Mouse (Mus musculus) small intestine, adult 2 months (tissue): ENCODE measurements at regions not wholly inside any gene's neighbourhood (a gene's known extent, or its start where the extent isn't known, plus 50 kb on each side); places are given as distances from the start of the nearest gene placed in this dataset.

Source experiments
- H3K27ac ChIP-seq: fragments of 200-500 bp; 2 replicates; pipeline ENCODE4 v1.5.1; 2012; ENCODE audit warnings: low read depth, low read length, control low read depth, inconsistent platforms; ENCODE audit not compliant: insufficient read depth
- H3K27me3 ChIP-seq: fragments of 200-500 bp; 2 replicates; pipeline ENCODE4 v1.6.1; 2012; ENCODE audit warnings: mild to moderate bottlenecking, moderate library complexity, low read length, inconsistent platforms; ENCODE audit not compliant: control insufficient read depth, insufficient read depth
- H3K36me3 ChIP-seq: fragments of 200-500 bp; 2 replicates; pipeline ENCODE4 v1.6.1; 2012; ENCODE audit warnings: mild to moderate bottlenecking, low read length, control low read depth, inconsistent platforms; ENCODE audit not compliant: control insufficient read depth, insufficient read depth
- H3K4me1 ChIP-seq: fragments of 200-500 bp; 2 replicates; pipeline ENCODE4 v1.6.1; 2012; ENCODE audit warnings: low read length, inconsistent platforms, mixed read lengths; ENCODE audit not compliant: control insufficient read depth, insufficient read depth, insufficient read length
- H3K4me3 ChIP-seq: fragments of 200-500 bp; 2 replicates; pipeline ENCODE4 v1.5.1; 2012; ENCODE audit warnings: low read depth, mild to moderate bottlenecking, control low read depth, inconsistent platforms, low read length, moderate library complexity
- CTCF ChIP-seq: fragments of 200-500 bp; IDR thresholded peaks from 2 replicates; pipeline ENCODE4 v1.5.1; 2012; ENCODE audit warnings: low read depth, mild to moderate bottlenecking, control low read depth, inconsistent platforms, low read length, moderate library complexity, mixed read lengths; ENCODE audit not compliant: insufficient replicate concordance, insufficient read length; ENCODE audit errors: extremely low read depth
- POLR2A ChIP-seq: fragments of 200-500 bp; IDR thresholded peaks from 2 replicates; pipeline ENCODE4 v1.6.1; 2012; ENCODE audit warnings: low read depth, mild to moderate bottlenecking, control low read depth, inconsistent platforms, low read length, moderate library complexity
- WGBS: fragments of 180-500 bp; shearing (Covaris S2); methylation state at CpG from one replicate; pipeline ENCODE4 v1.1.7; 2018; 5-methylcytosine and 5-hydroxymethylcytosine counted together

DNA sequence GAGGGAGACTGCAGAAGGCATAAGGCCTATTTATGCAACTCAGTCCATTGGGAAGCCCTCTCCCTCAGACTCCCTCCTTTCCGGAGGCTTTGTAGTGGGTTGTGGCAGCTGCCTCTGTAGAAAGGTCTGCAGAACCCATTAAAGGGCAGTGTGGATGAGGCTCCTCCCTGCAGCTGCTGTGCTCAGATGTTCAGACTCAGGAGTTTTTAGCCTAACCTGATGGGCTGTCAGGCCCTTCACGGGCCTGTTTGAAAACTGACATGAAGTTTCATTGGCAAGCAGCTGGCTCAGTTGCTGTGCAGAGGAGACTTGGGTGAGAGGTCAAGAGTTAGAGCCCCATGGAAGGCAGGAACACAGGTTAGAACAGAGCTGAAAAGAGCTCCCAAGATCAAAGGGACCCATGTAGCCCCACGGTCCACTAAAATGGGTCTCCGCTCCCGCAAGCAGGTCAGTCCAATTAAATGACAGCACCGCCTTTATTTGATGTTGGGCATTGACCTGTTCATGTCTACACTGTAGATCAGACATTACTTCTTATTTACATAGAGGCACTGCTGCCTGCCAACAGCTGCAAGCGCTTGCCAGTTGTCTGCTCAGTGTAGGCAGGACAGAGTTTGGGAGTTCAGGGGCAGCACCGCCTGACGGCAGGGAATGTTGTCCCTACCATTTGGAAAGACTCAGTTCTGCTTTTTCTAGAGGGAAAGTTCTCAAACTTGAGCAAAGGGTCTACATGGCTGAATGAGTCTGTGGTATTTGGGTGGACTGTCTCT is 53.8 kb upstream of the Usp46 start:
- no peak overlapping the region for H3K4me3 ChIP-seq
- TF ChIP-seq CTCF: no peak
- TF ChIP-seq POLR2A: no peak
- peaks cover 4% of the 10 kb centered on the region; the same call in 1 of the 2 replicates for H3K4me1 ChIP-seq
- H3K27me3 ChIP-seq: no peaks in the 10 kb centered on the region
- no peaks in the 10 kb centered on the region for H3K36me3 ChIP-seq
- no peak overlapping the region for H3K27ac ChIP-seq
- WGBS: 40% methylated on average over 9 of the region's 9 CpGs

DNA sequence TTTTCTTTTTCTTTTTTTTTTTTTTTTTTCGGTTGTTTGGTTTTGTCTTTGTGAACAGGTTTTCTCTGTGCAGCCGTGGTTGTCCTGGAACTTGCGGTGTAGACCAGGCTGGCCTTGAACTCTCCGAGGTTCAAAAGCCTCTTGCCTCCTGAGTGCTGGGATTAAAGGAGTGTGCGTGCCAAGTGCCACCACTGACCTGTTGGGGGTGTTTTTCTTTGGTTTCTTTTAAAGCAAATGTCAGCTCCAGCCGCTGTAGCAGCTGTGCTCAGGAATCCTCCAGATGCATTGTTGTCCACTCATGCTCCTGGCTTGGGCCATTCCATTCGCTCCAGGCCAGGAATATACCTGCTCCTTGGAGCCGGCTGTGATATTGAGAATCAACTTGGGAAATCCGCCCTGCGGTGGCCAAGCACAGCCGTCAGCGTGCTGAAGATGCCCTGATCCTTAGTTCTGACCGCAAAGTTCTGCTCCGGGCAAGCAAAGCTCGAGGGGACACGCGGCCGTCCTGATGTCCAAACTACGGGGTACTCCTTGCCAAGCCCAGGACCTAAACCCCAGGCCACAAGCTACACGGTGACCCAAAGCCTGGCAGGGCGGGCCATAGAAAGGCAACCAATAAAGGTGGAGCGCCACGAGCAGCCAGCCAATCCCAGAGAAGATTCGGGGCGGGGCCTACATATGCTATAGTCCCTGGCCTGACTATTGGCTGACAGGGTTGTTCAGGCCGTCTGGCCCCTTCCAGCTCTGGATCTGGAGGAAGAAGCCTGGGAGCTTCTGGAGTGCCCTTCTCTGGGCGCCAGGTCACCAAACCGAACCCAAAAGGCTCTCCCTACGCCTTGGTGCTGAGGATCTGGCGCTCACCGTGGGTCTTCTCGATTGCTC is 58.0 kb upstream of the Usp46 start:
- TF ChIP-seq POLR2A (no peak), CTCF (no peak)
- Histone ChIP-seq H3K4me1 (0 out of 2 replicates have a peak, but pooled peaks cover 3% of the 10 kb centered on the region), H3K27me3 (no peaks in the 10 kb centered on the region), H3K36me3 (no peaks in the 10 kb centered on the region), H3K27ac (0 out of 2 replicates have a peak overlapping the region, but pooled peaks have one; percentile 28), H3K4me3 (peak overlapping the region; percentile 79)
- 74% methylated on average over 32 of the region's 32 CpGs for WGBS

DNA sequence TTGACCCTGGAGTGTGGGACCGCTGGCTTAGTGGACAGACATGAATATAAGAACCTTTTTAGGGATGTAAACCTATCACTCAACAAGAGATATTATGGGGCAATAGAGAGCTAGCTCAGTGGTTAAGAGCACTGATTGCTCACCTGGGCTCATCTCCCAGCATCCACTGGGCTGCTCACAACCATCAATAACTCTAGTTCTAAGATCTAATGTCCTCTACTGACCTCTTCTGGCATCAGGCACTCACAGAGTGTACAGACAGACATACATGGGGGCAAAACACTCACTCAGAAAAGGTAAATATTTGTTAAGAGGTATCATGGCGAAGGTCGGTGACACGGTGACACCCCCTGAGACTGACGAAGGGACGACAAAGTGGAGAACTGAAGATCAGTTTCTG is 59.3 kb upstream of the Usp46 start:
- Histone ChIP-seq H3K4me1 (no peaks in the 10 kb centered on the region), H3K4me3 (no peak overlapping the region), H3K36me3 (no peaks in the 10 kb centered on the region), H3K27me3 (no peaks in the 10 kb centered on the region), H3K27ac (no peak overlapping the region)
- WGBS: 78% methylated on average over 6 of the region's 6 CpGs
- TF ChIP-seq POLR2A (no peak), CTCF (no peak)

DNA sequence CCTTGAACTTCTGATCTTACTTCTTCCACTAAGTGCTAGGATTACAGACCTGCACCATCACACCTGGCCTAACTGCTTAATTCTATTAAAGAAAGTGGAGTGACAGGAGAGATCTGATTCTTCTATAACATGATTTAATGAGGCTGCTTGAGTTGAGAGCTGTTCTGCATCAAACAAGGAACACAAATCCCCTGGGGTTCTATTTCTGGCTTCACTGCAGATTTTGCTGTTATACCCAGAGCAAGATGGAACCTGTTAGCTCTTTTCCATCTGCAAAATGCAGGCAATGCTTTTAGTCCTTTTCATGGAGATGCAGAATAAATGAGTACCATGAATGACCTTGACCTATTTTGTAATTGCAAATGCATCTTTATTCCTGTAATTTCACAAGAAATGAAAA is 61.4 kb upstream of the Usp46 start:
- Histone ChIP-seq H3K27ac (no peak overlapping the region), H3K27me3 (no peaks in the 10 kb centered on the region), H3K4me3 (no peak overlapping the region), H3K36me3 (no peaks in the 10 kb centered on the region), H3K4me1 (no peaks in the 10 kb centered on the region; the same call in 1 of the 2 replicates)
- TF ChIP-seq CTCF (no peak), POLR2A (no peak)

DNA sequence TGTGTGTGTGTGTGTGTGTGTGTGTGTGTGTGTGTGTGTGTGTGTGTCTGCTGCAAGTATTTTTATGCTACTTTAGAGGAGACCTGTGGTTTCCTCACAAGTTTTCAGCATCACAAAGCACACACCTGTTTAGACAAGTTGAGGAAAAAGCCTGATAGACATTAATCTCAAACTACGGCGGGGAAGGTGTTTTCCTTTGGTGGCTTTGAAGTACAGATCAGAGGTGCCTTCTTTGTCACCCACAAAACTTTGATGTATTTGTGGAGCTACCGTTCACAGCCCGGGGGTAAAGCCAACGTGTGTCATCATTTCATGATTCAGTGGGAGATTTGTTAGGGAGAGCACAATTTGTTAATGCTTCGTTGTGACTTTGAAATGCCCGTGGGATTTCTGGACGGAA is 62.4 kb upstream of the Rasl11b start:
- H3K27me3 ChIP-seq: no peaks in the 10 kb centered on the region
- WGBS: 75% methylated on average over 8 of the region's 8 CpGs
- no peak for TF ChIP-seq POLR2A
- TF ChIP-seq CTCF: no peak
- H3K27ac ChIP-seq: no peak overlapping the region
- no peaks in the 10 kb centered on the region for H3K36me3 ChIP-seq
- H3K4me3 ChIP-seq: no peak overlapping the region
- peaks cover 10% of the 10 kb centered on the region; the same call in 1 of the 2 replicates for H3K4me1 ChIP-seq

DNA sequence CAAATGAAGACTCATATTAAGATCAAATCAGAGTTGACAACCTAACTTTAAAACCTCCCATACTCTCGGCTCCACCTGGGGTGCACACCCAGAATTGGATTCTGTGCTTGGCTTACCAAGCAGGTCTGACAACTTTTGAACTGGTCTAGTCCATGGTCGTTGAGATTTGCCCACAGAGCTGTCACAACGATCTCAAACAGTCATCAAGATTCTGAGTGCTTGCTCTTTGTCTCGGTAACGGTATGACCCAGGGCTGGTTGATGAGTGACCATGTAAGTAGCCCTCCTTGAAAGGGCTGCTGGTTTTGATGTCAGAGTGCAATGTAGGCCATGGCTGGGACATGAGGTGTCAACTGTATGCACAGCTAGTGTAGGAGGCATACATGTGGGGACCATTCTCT is 58.7 kb upstream of the Rasl11b start:
- no peaks in the 10 kb centered on the region for H3K36me3 ChIP-seq
- peaks cover 10% of the 10 kb centered on the region; the same call in 1 of the 2 replicates for H3K4me1 ChIP-seq
- WGBS: 22% methylated on average over 5 of the region's 5 CpGs
- no peak for TF ChIP-seq CTCF
- TF ChIP-seq POLR2A: no peak
- H3K27ac ChIP-seq: peak overlapping the region; percentile 66
- H3K27me3 ChIP-seq: no peaks in the 10 kb centered on the region
- no peak overlapping the region for H3K4me3 ChIP-seq
